Mouse (Mus musculus) spleen, embryonic (tissue): ENCODE measurements around the gene Lztr1.

Source experiments
- CTCF ChIA-PET: fragments of 350-600 bp; sonication (Branson Sonifier 250); formaldehyde crosslinking; loops from one replicate; lab custom pipeline; 2022; lab: Charles Lee

The Lztr1 gene

DNA sequence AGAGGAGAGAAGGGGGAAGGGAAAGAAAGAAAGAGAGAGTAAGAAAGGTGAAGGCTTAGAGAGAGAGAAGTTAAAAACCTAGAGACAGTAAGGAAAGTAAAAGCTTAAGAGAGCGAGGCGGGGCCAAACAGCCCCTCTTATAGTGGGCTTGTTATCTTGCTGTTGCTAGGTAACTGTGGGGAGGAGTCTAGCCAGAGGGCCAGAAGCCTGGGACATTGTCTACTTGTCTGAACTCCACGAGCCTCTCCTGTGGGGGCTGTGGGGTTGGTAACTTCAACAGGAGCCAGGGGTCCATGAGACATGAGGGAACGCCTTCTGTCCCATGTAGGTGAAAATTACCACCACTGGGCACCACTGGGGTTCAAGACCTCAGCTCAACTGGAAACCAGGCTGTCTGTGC is 46.2 kb downstream of the Lztr1 start:
- CTCF ChIA-PET: interaction anchor here (0.7 kb wide), 1 partner anchor 409 kb away, joined by 3 read pairs; no protein-coding TSS in a partner anchor

DNA sequence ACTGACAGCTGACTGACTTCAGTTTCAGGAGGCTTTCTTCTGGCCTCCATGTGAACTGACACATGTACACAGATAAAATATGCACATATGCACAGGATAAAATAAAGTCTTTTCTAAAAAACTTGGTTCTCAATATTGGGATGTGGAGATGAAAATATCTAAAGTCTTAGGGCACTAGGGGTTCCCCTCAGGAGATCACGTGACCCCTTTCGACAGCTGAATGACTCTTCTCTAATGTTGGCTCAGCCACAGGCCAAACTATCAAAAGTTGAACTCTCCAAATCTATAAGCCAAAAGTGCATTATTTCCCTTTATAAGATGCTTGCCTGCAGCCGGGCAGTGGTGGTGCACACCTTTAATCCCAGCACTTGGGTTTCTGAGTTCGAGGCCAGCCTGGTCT is 47.7 kb downstream of the Lztr1 start:
- CTCF ChIA-PET: no interaction called here

DNA sequence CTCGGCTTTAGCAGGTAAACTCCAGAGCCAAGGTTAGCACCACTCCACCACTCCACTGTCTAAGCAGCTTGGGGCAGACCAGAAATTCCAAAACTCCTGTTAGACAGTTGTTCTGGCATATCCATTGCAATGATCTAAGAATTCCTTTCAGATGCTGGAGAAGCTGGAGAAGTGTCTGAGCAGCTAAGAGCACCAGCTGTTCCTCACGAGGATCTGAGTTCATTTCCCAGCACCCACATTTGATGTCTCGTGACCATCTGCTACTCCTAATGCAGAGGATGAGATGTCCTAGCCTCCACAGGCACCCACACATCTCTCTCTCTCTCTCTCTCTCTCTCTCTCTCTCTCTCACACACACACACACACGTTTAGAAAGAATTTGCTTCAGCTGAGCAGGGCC is 48.4 kb downstream of the Lztr1 start:
- CTCF ChIA-PET: no interaction called here

DNA sequence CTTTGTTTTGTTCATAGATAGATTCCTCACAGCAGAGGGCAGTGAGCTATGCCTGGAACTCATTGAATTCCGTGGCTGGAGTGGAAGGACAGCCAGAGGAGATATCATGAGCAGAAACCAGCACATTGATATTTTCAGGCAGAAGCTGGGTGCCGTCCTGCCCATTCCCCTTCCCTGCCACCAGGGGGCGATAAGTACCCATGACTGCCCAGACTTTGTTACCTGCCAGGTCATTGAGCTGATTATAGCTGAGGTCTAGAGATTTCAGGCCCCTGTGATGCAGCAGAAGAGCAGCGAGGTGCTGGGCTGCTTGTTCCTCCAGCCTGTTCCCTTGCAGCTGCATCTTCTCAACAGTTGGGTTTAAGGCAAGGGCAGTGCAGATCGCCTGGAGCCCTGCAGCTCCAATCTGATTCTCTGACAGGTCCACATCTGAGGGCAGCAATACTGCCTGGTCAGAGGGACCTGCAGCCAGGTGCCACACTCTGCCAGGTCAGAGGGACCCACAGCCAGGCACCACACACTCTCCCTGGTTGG is 49.5 kb downstream of the Lztr1 start:
- CTCF ChIA-PET: no interaction called here

DNA sequence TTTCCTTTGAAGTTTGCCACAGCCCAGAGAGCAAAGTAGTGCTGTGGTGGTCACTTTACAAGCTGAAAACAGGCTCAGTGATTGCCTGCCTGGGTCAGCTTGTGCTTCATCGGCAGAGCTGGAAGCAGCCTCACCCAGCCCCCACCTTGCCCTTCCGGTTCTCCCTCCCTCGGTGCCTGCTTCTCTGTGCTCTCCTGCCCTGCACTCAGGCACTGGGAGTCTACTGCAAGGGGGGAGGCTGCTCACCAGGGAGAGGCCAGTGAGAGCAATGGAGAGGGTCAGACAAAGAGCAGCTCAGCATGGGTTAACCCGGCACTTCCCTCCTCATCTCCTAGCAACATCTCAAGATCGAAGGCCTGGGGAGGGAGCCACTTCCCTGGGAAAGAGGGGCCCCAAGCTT is 50.3 kb downstream of the Lztr1 start:
- CTCF ChIA-PET: no interaction called here

DNA sequence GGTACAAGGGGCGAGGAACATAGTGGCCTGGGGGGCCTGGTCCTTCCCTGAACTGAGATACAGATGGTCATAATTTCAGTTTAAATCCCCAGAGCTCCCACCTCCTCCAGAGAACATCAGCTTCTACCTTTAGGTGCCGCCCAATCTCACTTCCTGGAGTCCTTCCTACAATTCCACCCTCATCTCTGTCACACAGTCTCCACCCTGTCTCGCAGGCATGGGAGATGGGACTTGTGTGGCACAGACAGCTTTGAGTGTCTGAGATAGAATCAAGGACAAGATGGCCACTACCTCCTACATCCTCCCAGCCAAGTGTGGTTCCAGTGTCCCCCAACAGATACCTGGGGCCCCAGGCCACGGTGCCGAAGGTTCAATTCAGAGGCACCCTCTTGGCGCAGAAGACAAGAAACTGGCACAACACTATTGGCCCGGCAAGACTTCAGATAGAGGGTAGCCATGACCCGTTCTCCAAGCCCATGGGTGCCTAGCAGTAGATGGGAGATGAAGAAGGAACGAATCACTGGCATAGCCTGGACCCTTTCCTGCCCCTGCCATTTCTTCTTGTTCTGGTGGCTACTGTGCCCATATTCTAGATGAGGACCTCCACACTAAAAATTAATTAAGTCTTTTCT is 51.0 kb downstream of the Lztr1 start:
- CTCF ChIA-PET: no interaction called here

DNA sequence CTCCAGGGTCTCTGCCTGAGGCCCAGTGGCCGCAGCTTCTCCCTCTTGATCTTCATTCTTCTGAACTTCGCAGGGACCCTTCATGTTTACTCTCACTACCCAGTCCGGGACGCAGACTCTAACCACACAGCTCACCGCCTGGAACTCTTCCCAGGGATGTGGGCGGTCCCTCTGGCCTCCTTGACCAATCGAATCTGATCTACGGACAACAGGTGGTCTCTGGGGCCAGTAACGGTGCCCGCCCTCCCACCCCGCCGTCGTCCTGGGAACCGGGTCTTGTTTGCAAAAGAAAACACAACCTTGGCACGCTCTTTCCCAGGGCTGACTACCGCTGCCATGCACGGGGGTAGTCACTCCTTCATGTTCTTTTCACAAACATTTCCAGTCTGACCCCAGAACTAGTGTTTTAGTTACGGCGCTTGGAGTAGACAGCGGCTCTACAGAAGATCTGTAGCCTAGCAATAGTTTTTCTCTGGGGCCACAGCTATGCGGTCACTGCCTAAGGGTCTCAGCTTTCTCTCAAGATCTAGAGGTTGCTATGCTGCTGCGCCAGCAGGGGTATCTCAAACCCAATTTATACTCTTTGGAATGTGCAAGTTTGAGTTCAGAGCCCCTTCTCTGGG is 52.8 kb downstream of the Lztr1 start, which contains the start of gene Lrrc74b:
TSS of gene Lrrc74b (minus strand) at position 120 of the 623 bp plus-strand sequence.
- CTCF ChIA-PET: no interaction called here

DNA sequence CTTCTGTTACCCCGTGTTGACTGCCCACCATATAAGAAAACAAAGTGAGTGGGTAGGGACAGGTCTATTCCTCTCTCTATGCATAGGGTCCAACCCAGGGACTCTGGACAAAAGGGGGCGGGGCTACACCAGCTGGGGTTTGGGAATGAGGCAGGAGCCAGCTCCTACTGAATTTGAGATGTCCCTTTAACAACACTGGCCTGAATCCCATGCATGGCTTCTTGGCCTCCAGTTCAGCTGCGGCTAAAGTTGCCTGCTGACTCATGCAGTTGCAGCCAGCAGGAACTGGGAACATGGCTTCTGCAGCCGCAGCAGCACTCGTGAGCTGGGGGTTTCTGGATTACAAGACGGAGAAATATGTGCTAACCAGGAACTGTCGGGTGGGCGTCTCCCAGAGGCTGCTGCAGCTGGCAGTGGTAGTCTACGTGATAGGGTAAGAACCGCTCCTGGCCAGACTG is 53.3 kb downstream of the Lztr1 start, which contains the start of gene P2rx6:
TSS of gene P2rx6 (plus strand) at position 135 of the 458 bp plus-strand sequence.
- CTCF ChIA-PET: no interaction called here

DNA sequence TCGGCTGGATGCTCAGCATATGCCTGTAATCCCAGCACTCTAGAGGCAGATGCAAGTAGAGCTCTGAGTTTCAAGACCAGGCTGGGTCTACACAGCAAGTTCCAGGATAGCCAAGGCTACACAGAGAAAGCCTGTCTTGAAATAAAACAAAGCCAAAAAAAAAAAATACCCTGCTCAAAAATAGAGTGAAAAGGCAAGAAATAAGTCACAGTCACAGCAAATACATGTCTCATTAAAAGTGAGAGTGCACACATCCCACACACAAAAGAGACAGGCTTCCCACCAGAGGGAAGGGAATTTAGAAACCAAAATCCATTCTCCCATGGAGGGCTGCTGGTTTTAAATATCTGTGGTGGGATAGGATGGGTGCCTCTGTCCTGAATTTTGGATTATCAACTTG is 55.1 kb downstream of the Lztr1 start:
- CTCF ChIA-PET: no interaction called here

DNA sequence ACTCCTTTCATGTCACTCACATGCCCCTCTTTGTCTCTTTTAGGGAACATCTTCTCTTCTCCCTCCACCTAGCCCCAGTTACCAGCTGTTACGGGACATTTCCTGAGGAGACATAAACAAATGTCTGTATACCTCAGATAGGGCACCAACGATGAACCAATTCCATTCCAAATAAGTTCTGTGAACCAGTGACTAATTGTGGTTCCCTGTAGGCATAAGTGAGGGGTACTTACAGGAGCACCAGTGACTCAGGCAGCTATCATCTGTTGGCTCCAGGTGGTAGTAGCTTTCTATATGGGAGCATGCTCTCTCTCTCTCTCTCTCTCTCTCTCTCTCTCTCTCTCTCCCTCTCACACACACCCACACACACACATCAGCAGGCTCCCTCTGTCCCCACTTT is 55.7 kb downstream of the Lztr1 start:
- CTCF ChIA-PET: no interaction called here

DNA sequence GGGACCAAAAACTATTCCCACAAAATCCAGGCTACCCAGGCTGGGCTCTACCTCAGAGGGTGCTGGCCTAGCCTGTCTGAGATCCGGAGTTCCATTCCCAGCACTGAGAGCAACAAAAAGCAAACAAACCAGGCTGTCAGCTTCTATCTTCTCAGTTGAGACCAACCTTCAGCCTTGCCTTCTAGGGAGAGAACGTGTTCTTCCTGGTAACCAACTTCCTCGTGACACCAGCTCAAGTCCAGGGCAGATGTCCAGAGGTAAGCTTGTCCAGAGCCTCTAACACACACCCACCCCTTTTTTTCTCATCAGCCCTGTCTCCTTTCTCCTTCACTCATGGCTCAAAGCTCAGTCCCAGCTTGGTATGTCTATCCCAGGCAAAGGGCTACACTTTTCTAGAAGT is 56.3 kb downstream of the Lztr1 start:
- CTCF ChIA-PET: no interaction called here

DNA sequence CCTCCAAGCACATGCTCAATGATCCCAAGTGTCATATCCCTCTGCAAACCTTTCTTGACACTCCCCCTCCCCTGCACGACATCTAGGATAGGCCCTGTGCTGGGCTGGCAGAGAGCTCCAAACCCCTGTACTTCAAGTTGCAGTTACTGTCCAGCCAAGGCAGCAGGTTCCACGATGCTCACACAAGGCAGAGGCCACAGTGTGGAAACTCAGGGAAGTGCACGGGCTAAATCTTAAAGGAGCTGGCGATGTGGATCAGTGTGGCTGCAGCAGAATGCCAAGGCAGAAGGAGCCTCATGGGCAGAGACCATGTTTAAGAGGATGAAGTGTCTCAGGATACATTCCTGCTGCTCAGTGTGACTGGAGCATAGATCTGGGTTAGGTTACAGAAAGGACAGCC is 57.7 kb downstream of the Lztr1 start:
- CTCF ChIA-PET: no interaction called here
